Mouse (Mus musculus): Measurements from ENCODE around the gene March11. TPM values are rescaled to one million over a fixed set of nuclear protein-coding genes. Genes with fewer than 3 reads are reported as not detected.

Gene March11
- polyA plus RNA-seq, 1 experiment from 2014 or later, result 7.5 TPM

DNA sequence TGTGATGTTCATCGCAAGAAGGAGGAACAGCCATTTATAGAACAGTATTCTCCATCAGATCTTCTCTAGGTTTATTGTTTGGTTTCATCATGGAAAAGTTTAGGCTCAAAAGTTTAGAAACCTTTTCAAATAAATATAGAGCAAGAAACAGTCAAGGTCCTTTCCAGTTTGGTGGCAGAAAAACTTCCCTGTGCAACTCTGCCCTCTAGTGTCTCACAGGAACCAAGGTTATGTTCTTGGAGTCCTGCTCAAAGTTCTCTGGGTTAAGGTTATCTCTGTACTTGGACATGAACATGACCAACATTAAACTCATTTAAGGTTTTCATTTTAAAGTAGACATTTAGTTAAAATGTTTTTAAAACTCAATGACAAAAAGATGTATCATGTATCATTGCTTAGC lies 18.3 kb downstream of the March11 start:
- H3K9ac ChIP-seq, result no peak overlapping the region
- WGBS, result 76% methylated on average over 1 of the region's 1 CpGs
- no peak overlapping the region for H3K27ac ChIP-seq

DNA sequence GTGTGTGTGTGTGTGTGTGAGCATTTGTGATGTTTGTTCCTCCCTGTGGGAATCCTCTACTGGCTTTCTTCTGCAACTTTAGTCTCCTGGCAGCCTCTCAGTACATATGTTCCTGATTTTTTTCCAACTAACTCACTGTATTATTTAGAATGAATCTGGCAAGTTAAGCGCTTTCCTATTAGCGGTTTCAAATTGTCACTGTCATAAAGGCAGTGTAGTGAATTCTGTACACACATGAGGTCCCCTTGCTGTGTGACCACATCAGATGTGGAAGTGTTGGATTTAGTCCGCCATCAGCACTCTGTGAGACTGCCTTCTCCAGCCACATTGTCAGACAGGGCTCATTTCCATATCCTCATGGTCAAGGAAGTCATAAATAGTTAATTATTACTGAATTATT lies 26.9 kb downstream of the March11 start:
- Histone ChIP-seq H3K4me2 (no peak overlapping the region), H3K27me3 (replicated peaks) (no peaks in the 10 kb centered on the region), H3K4me3 (no peak overlapping the region), H3K27ac (no peak overlapping the region), H3K4me1 (no peaks in the 10 kb centered on the region), H3K9ac (no peak overlapping the region), H3K9me3 (no peaks in the 10 kb centered on the region), H3K36me3 (replicated peaks) (no peaks in the 10 kb centered on the region)
- WGBS, result 76% methylated on average over 3 of the region's 3 CpGs
- no peak; the same call in 1 of the 2 replicates for ATAC-seq (replicated peaks)

More for the DNA sequence above, 18.3 kb downstream of the March11 start:
- H3K4me3 ChIP-seq, result no peak overlapping the region
- H3K4me2 ChIP-seq, result no peak overlapping the region
- H3K4me1 ChIP-seq, result no peaks in the 10 kb centered on the region
- no peaks in the 10 kb centered on the region for H3K36me3 ChIP-seq (replicated peaks)
- H3K27me3 ChIP-seq (replicated peaks), result no peaks in the 10 kb centered on the region
- ATAC-seq (replicated peaks), result no peak
- no peaks in the 10 kb centered on the region for H3K9me3 ChIP-seq

DNA sequence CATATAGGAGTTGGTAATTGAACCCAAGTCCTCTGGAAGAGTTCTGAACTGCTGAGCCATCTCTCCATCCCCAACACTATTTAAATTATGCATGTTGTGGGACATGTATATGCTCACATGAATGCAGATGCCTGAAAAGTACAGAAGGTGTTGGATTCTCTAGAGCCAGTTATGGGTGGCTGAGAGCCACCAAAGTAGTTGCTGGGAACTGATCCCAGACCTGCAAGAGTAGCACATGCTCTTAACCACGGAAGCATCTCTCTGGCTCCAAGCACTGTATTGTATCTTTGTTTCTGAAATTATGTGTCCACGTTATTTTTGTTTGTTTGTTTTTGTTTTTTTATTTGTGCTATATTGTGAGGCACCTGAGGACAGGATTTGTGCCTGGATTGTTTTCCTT lies 28.9 kb downstream of the March11 start:
- no peak overlapping the region for H3K4me2 ChIP-seq
- WGBS, result 90% methylated on average over 2 of the region's 2 CpGs
- H3K9ac ChIP-seq, result no peak overlapping the region
- H3K27me3 ChIP-seq (replicated peaks), result no peaks in the 10 kb centered on the region
- ATAC-seq (replicated peaks), result no peak
- no peaks in the 10 kb centered on the region for H3K4me1 ChIP-seq
- H3K4me3 ChIP-seq, result no peak overlapping the region
- H3K27ac ChIP-seq, result no peak overlapping the region
- H3K9me3 ChIP-seq, result no peaks in the 10 kb centered on the region
- H3K36me3 ChIP-seq (replicated peaks), result no peaks in the 10 kb centered on the region

DNA sequence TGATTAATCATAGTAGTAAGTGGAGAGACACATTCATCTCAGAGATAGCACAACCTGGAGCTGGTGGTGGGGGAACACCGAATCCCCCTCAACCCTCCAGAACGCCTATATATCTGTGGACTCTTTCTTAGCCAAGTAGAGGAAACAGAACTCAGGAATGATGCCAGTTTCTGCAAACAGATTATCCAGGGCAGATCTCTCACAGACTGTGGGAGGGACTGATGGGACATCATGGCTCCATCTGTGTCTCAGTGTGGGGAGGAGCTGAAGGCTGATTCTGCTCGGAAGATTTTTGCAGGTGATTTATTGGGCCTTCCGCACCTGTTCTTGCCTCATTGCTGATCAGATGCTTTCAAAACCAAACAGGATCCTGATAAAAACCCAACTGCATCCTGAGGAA lies 29.5 kb downstream of the March11 start:
- ATAC-seq (replicated peaks), result no peak
- H3K36me3 ChIP-seq (replicated peaks), result no peaks in the 10 kb centered on the region

DNA sequence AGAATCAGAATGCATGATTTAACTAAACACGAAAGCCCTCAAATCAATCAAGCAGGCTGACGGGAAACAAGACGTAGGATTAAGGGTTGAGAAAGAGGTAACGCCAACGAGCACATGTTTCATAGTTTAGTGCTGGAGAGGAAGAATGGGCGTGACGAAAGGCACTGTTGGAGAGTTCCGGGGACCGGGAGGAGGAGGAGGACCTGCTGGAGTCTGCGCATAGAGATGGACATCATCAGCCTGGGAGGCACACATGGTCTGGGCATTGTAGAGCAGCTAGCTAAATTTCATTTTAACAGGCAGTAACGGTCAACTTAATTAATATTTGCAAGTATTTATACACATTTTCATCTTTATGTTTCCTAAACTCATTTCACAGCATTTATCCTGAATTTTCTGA lies 31.6 kb downstream of the March11 start:
- Histone ChIP-seq H3K4me1 (no peaks in the 10 kb centered on the region), H3K27me3 (replicated peaks) (no peaks in the 10 kb centered on the region), H3K36me3 (replicated peaks) (no peaks in the 10 kb centered on the region), H3K4me2 (no peak overlapping the region), H3K4me3 (no peak overlapping the region), H3K9me3 (no peaks in the 10 kb centered on the region), H3K9ac (no peak overlapping the region), H3K27ac (no peak overlapping the region)
- WGBS, result 48% methylated on average over 11 of the region's 11 CpGs
- ATAC-seq (replicated peaks), result no peak

More for the DNA sequence above, 29.5 kb downstream of the March11 start:
- H3K27ac ChIP-seq, result no peak overlapping the region
- 88% methylated on average over 4 of the region's 4 CpGs for WGBS
- no peak overlapping the region for H3K4me3 ChIP-seq
- H3K9me3 ChIP-seq, result no peaks in the 10 kb centered on the region
- no peak overlapping the region for H3K4me2 ChIP-seq
- no peak overlapping the region for H3K9ac ChIP-seq
- no peaks in the 10 kb centered on the region for H3K27me3 ChIP-seq (replicated peaks)
- no peaks in the 10 kb centered on the region for H3K4me1 ChIP-seq

DNA sequence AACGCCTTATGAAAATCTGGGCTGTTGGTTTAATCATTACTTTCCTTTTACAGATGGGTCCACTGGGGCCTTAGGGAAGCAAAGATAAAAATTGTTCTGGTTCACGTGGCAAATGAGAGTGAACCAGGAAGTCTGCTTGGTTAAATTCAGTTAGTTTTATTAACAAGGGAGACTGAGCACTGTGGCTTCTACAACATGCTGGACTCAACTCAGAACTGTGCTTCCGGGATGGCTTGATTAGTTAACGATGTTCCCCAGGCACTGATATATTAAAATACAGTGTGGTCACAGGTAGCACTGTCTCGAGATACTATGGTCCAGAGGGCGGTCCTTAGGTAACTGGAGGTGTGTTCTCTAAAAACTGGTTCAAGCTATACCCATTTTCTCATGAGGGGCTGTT lies 32.1 kb downstream of the March11 start:
- Histone ChIP-seq H3K36me3 (replicated peaks) (no peaks in the 10 kb centered on the region), H3K4me3 (no peak overlapping the region), H3K4me1 (no peaks in the 10 kb centered on the region), H3K27me3 (replicated peaks) (no peaks in the 10 kb centered on the region), H3K4me2 (no peak overlapping the region), H3K27ac (no peak overlapping the region), H3K9ac (no peak overlapping the region), H3K9me3 (no peaks in the 10 kb centered on the region)
- no peak for ATAC-seq (replicated peaks)
- WGBS, result 82% methylated on average over 6 of the region's 6 CpGs

DNA sequence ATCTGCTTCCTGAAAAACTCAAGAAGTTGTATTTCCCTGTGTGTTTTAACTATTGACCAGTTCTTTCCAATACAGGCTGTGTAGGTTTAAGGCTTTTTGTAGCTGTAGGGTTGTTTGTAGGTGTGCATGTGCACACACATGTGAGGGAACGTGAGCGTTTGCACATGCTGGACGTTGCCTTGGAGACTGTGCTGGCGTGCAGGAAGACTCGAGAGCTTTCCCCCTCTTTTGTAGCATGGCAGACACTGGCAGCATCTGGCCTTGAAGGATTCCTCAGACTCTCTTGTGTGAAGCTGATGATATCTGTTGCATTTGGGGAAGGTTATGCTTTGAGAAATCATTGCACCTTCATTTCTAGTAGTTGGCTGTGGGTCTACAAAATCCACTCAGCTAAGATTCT lies 35.5 kb downstream of the March11 start:
- ATAC-seq (replicated peaks), result no peak
- no peak overlapping the region for H3K27ac ChIP-seq
- H3K36me3 ChIP-seq (replicated peaks), result no peaks in the 10 kb centered on the region
- H3K9ac ChIP-seq, result no peak overlapping the region
- WGBS, result 83% methylated on average over 5 of the region's 5 CpGs
- H3K4me3 ChIP-seq, result no peak overlapping the region
- no peaks in the 10 kb centered on the region for H3K27me3 ChIP-seq (replicated peaks)
- H3K4me1 ChIP-seq, result no peaks in the 10 kb centered on the region
- H3K4me2 ChIP-seq, result no peak overlapping the region
- H3K9me3 ChIP-seq, result no peaks in the 10 kb centered on the region

DNA sequence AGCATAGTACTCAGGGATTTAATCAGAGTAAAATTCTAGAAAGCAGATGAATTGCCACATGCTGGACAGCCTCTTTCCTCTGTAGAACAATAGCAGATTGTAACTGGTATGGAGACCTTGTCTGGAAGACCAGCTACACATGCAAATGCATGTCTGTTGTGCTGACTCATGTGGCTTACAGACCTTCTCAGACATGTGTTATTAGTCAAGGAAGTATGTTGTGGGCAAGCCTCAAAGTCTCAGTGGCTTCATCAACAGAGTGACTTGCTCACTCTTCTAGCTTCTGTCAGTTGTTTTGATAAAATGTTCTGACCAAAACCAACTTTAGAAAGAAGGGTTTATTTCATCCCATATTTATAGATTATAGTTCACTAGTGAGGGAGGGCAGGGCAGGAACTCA lies 44.8 kb downstream of the March11 start:
- Histone ChIP-seq H3K9me3 (no peaks in the 10 kb centered on the region), H3K27ac (no peak overlapping the region), H3K36me3 (replicated peaks) (no peaks in the 10 kb centered on the region), H3K27me3 (replicated peaks) (no peaks in the 10 kb centered on the region), H3K4me2 (no peak overlapping the region), H3K4me3 (no peak overlapping the region), H3K4me1 (no peaks in the 10 kb centered on the region), H3K9ac (no peak overlapping the region)
- ATAC-seq (replicated peaks), result no peak

DNA sequence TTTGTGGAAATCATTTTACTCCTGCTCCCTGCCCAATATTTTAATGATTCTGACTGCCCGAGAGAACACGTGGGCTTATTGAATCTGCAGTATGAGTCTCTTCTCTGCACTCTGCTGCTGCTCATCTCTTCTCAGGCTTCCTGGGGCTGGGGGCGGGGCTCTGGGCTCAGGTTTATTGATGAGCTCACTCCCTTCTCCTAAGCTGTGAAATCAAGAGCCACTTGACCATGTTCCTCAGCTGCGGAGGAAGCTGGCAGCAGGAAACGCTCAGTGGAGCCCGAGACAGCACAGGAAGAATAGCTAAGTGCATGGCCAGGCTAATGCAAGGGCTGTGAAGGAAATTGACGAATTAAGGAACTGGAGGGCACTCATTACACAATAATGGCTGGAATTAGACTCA lies 56.5 kb downstream of the March11 start:
- no peaks in the 10 kb centered on the region for H3K36me3 ChIP-seq (replicated peaks)
- WGBS, result 17% methylated on average over 7 of the region's 7 CpGs
- peak overlapping the region; percentile 27 for H3K4me2 ChIP-seq
- no peaks in the 10 kb centered on the region for H3K27me3 ChIP-seq (replicated peaks)
- peaks cover 8% of the 10 kb centered on the region for H3K4me1 ChIP-seq
- H3K27ac ChIP-seq, result peak overlapping the region; percentile 34
- no peaks in the 10 kb centered on the region for H3K9me3 ChIP-seq
- H3K9ac ChIP-seq, result no peak overlapping the region
- H3K4me3 ChIP-seq, result no peak overlapping the region
- peak; percentile 86 for ATAC-seq (replicated peaks)

DNA sequence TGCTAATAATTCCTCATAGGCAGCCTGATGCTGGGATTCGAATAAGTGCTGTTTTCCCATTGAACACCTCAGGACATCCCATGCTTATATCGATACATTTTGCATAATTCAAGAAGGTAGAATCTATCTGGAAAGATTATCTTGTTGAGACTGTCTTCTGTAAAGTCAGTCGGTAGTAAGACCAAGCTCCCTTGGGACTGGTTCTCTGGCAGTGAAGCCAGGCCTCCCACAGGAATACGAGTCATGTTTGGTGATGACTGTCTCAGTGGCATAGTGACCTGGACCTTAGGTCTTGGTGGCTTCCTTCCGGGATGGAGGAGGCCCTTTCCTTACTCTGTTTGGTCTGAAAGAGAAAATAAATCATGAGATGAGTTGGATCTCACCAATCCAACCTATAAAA lies 57.7 kb downstream of the March11 start:
- no peak for ATAC-seq (replicated peaks)
- Histone ChIP-seq H3K27me3 (replicated peaks) (no peaks in the 10 kb centered on the region), H3K4me1 (peaks cover 8% of the 10 kb centered on the region), H3K36me3 (replicated peaks) (no peaks in the 10 kb centered on the region), H3K4me3 (no peak overlapping the region), H3K9ac (no peak overlapping the region), H3K27ac (no peak overlapping the region), H3K9me3 (no peaks in the 10 kb centered on the region), H3K4me2 (no peak overlapping the region)
- 85% methylated on average over 5 of the region's 5 CpGs for WGBS

DNA sequence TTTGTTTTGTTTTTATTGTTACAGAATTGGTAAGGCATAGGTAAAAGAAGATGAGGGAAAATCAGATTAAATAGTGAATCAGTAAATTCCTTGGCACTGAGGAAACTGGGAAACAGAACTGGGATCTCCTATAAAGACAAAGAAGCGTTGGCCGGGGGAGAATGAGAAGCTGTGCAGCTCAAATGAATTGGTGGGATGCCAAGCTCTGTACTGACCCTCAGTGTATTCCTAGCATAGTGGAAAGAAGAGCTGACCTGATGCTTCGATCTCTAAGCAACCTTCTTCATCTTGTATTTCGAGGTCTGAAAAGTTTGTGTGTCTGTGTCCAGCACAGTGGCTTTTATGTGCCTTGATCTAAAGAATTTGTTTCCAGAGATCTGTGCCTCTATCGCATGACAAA lies 64.9 kb downstream of the March11 start:
- Histone ChIP-seq H3K4me1 (no peaks in the 10 kb centered on the region), H3K9me3 (no peaks in the 10 kb centered on the region), H3K36me3 (replicated peaks) (no peaks in the 10 kb centered on the region), H3K9ac (no peak overlapping the region), H3K4me3 (no peak overlapping the region), H3K27me3 (replicated peaks) (no peaks in the 10 kb centered on the region), H3K4me2 (no peak overlapping the region), H3K27ac (no peak overlapping the region)
- ATAC-seq (replicated peaks), result no peak
- 77% methylated on average over 5 of the region's 5 CpGs for WGBS

DNA sequence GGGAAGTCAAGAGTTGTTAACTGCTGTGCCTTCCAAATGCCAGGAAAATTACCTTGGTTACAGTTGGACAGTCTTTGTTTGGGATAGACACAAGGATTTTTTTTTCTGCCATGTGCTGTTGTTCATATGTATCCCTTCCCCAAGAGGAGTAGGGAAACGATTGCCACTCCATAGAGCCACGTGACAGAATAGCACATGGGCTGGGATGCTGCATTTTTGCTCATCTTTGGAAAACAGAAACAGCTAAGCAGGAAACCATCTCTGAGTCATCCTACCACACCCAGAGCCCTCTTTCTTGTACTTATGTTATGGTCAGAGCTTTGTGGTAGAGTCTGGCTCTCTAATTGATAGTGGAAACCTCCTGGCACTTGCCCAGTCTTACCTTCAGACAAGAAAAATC lies 65.4 kb downstream of the March11 start:
- Histone ChIP-seq H3K27ac (no peak overlapping the region), H3K27me3 (replicated peaks) (no peaks in the 10 kb centered on the region), H3K4me1 (no peaks in the 10 kb centered on the region), H3K4me2 (no peak overlapping the region), H3K4me3 (no peak overlapping the region), H3K9ac (no peak overlapping the region), H3K9me3 (no peaks in the 10 kb centered on the region), H3K36me3 (replicated peaks) (no peaks in the 10 kb centered on the region)
- ATAC-seq (replicated peaks), result no peak
- WGBS, result 72% methylated on average over 2 of the region's 2 CpGs

DNA sequence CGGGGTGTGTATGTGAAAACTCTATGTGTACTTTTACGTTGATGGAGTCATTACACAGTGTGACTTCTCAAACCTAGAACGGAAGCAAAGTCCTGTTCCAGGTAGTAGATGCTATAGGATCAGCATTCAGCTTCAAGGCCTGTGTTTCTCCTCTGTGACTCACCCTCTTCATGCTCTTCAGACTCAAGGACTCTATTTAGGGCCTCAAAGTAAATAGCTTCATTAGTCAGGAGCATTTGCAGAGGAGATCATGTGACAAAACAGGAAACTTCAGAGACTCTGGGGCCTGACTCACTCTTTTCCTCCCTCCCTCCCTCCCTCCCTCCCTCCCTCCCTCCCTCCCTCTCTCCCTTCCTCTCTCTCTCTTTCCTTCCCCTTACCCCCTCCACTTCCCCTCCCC lies 66.1 kb downstream of the March11 start:
- Histone ChIP-seq H3K27me3 (replicated peaks) (no peaks in the 10 kb centered on the region), H3K36me3 (replicated peaks) (no peaks in the 10 kb centered on the region), H3K27ac (no peak overlapping the region), H3K9me3 (no peaks in the 10 kb centered on the region), H3K4me2 (no peak overlapping the region), H3K4me3 (no peak overlapping the region), H3K4me1 (no peaks in the 10 kb centered on the region), H3K9ac (no peak overlapping the region)
- WGBS, result 94% methylated on average over 3 of the region's 3 CpGs
- no peak for ATAC-seq (replicated peaks)

DNA sequence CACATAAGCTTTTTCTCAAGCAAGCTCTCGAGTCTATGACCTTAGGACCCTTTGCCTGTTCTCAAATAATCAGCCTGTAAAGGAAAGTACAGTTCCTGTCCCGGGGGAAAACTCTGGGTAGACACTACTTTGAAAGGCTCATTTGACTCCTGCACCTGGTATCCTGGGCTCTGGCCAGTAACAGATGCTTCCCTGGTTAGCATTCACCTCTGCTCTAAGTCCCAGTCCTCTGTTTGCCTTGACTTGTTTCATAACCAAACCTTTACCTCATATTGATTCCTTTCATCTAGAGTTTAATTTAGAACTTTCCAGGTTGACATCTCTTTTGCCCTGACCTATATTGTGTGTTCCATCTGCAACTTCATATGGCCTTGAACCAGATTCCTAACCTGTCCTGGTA lies 68.5 kb downstream of the March11 start:
- Histone ChIP-seq H3K4me1 (no peaks in the 10 kb centered on the region), H3K4me2 (no peak overlapping the region), H3K36me3 (replicated peaks) (no peaks in the 10 kb centered on the region), H3K9ac (no peak overlapping the region), H3K4me3 (no peak overlapping the region), H3K27ac (no peak overlapping the region), H3K27me3 (replicated peaks) (no peaks in the 10 kb centered on the region), H3K9me3 (no peaks in the 10 kb centered on the region)
- no peak for ATAC-seq (replicated peaks)
- WGBS, result 71% methylated on average over 2 of the region's 2 CpGs
